Mouse (Mus musculus): ENCODE measurements around the gene Rps27rt. TPM values are rescaled to one million over a fixed set of nuclear protein-coding genes. Genes with fewer than 3 reads are reported as not detected.

The Rps27rt gene
- polyA plus RNA-seq (2015; fragmentation: Nextera tagmentation; extraction: Ambion mirVana) = 1,184 and 1,296 TPM in 2 replicates

DNA sequence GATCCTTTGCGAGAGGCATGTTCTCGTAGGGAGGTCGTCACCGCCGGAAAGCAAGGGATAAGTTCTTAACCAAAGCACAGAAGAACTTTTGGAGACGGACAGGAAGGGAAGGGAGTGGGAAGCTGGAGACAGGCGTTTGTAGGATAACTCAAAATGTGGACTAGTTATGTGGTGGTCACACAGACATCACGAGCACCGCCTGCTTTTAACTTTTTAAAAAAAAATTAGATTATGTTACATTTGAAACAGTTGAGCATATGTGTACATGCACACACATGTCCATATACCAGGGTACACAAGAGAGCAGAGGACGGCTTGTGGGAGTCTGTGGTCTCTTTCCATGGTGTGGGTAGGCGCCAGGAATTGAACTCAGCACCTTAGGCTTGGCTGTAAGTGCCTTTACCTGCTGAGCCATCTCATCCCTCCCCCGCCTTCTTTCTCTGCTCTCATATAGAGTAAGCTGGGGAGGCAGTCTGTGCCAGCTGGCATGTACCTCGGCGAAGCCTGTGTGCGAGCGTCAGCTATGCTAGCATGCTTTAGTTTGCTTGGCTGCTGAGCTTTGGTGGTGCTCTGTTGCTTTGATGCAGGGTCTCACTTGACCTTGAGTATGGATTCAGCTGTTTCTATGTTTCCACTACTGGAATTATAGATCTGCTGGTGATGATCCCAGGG lies at the start of gene Rps27rt:
TSS of gene Rps27rt (minus strand) at position 51 of the 672 bp plus-strand sequence.

GRCm38 (mm10) chr9:114978281-114979111 lies 4.0 kb downstream of the Rps27rt start, which contains the start of gene Osbpl10:
Gene Osbpl10 (plus strand): TSS chr9:114978569.

DNA sequence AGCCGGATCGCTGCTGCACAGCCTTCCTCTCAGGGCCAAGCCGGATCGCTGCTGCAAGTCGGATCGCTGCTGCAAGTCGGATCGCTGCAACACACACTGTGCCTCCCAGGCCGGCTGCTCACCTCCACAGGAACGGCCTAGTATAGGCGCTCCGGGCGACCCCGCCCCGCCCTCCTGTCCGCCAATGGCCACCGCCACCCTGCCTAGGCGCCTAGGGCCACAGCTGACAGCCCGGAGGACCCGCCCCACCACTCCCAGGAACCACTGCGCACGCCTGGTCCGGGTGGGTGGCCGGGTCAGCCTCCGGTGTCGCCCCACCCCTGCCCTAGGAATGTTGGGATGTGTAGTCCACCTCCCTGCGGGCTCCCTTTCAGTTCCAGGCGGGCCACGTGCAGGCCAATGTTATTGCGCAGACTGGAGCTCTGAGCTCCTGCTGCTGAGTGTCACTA lies 48.8 kb downstream of the Rps27rt start, which contains the start of gene Gpd1l:
TSS of gene Gpd1l (minus strand) at position 265 of the 449 bp plus-strand sequence.

Other genes starting within 250 kb of the Rps27rt start
- gene Cmtm7, start 200.9 kb downstream of the Rps27rt start, polyA plus RNA-seq (2015; fragmentation: Nextera tagmentation; extraction: Ambion mirVana) = 115 and 209 TPM in 2 replicates
- gene Cmtm8, start 138.6 kb downstream of the Rps27rt start, polyA plus RNA-seq (2015; fragmentation: Nextera tagmentation; extraction: Ambion mirVana) = 18.4 and 28.9 TPM in 2 replicates
- 13.2 and 16.3 TPM in 2 replicates for gene Gpd1l, start 48.8 kb downstream of the Rps27rt start, polyA plus RNA-seq (2015; fragmentation: Nextera tagmentation; extraction: Ambion mirVana)
- 1.8 and 2.4 TPM in 2 replicates for gene Osbpl10, start 4.2 kb downstream of the Rps27rt start, polyA plus RNA-seq (2015; fragmentation: Nextera tagmentation; extraction: Ambion mirVana)